Mouse (Mus musculus) urinary bladder, postnatal 4 days (tissue): ENCODE measurements around the gene Slfn8.
"Not testable (repeated sequence)": the region's sequence is repeated elsewhere in the genome, so short reads cannot be mapped to it uniquely, and the experiment has no call there.

ENCODE experiments used
- DNase-seq, 2 experiments: peaks; one replicate each; pipeline ENCODE4 v3.0.0; 2021 to 2022; ENCODE audit warnings: low spot score in 2 of 2

The Slfn8 gene

DNA sequence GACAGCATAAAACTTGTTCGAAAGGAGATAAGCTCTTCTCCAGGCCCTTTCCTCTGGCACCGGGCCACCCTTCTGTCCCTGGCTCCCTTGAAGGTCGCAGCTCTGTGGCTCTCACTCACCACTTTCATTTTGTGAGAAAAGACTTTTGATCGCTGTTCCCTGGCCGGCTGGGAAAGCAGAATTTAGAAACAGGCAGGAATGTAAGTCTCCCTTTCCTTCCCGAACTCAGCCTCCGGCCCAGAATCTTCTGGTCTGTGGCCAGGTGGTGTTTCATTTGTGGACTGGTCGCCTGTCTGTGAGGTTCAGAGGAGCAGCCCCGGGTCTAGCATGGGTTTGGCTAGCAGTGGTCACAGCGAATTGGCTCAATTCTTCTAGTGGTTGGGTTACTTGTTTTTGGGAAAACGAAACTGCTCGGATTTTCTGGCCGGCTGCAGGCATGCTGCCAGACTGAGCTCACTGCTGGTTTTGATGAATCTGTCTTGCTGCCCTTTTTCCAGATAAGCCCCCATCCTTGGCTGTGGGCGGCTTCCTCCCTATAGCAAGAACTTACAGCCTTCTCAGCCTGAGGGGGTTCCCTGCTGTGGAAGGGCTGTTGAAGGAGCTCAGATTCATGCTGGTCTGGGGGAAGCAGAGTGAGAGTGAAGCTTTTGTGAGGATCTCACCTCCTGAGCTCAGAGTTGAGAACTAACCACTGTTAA is 29.0 kb downstream of the Slfn8 start, which contains the start of gene Slfn9:
Slfn9 (minus strand) TSS at position 362 of the 698 bp plus-strand sequence.
- peak; percentile 35 to 64 for DNase-seq

DNA sequence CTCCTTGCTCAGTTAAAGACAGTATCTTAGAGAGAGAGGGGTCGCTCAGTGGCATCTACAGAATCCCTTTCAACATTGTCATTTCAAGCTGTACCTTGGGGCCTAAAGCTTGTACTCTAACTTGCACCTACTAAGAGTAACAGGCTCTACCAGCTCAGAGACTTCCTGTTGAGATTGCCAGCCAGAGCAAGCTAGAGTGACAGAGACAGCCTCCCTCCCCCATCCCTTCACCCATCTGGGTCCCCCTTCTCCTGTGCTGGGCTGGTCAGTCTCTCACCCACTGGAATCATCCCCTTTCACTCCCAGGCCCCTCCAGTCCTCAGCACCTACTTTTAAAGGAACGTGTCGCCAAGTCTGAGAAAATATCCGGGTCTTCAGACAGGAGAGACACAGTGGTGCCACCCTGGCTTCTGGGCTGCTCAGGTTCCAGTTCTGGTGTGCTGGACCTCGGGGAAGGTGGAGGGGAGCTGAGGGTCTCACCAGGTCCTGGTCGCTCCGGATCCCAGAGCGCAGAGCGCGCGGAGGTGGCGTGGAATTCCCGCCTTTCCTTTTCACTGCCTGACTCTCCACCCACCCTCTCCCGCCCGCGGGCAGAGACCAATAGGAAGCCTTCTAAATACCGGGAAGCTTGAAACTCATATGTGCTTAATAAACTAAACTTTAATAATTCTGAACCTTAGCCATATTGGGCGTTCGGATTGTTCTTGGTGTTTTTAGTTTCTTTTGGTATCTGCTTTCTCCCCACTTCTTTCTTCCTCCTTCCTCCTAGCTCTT is 29.8 kb downstream of the Slfn8 start:
- DNase-seq, result not testable (repeated sequence)

DNA sequence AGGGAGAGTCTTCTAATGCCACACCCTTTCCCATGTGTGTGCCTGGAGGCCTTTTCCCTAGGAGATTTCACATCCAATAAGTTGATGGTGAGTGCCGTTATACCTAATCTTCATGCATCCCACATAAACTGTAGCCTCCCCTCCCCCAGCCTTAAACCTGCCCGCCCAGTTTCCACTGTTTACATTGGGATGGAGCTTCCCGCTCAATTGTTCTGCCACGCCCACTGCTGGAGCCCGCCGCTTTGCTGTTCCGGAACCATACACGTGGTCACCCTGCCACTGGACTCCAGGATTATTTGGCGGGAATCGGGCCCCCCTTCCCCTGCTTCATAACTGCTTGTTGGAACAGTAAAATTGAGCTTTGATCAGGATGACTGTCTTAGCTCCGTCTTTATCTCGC is 31.3 kb downstream of the Slfn8 start:
- no peak for DNase-seq

DNA sequence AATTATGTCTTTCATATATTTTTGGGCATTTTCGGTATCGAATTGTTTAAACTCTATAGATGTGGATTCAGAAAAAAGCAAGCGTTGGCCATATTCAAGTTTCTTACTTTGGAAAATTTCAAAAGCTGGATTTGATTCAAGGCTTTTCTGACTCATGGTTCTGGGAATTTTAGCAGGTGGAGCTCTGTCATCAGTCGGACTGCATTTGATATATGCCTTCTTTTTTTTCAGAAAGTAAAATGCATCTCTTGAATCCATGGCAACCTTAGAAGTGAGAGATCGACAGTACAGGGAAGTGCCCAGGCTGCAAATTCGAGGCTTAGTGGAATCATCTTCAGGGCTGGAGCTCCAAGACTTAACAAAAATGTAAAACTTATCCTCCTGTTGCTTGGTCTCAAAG is 33.0 kb downstream of the Slfn8 start:
- no peak for DNase-seq

DNA sequence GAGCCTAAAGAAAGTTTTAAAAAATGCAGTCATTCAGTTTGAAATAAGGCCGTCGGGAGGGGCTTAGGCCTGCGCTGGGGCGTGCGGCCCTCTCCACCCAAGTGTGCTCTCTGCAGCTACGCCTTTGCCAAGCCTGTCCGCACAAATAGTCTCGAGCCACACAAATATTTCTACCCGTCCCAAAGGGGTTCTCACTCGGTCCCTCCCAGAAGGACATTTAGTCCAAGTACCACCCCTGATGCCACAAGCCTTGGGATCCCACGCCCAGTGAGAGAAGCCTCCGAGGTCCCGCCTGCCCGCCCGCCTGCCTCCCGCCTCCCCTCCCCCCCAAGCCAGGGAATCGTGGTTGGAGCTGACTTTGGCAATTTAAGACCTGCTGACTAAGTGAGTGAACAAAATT is 37.4 kb downstream of the Slfn8 start:
- DNase-seq, result no peak

DNA sequence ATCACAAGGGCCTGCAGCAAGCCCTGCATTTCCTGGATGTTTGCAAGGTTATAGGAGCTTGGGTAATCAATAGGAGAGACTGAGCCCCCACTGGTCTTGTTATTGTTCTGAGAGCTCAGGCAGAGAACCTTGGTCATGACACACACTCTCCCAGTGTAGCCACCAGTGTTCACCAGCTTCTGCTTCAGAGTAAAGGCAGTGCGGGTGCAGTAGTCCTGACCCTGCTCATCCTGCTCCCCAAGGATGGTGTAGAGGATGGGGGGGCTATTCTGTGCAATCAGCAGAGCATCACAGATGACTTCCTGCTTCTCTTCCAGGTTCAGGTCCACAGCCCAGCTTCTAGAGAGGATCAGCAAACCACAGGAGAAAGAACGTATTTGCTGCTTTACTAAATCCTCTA is 38.2 kb downstream of the Slfn8 start:
- not testable (repeated sequence) for DNase-seq

DNA sequence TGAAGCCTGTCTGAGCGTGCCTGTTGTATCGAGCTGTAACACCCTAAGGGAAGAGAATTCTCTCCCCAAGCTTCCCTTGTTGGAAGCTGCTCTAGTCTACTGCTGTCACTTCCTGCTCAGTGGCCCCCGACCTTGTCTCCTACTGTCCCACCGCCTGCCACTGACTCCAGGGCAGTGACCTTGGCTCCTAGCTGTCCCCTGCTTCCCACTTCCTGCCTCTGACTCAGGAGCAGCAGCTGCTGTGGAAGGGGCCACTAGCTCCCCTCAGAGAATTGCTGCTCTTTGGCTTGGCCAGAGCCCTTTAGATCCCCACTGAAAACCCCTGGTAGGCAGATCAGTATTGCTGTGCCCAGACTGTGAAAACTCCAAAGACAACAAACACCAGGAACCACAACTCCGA is 46.7 kb downstream of the Slfn8 start:
- DNase-seq, result no peak

DNA sequence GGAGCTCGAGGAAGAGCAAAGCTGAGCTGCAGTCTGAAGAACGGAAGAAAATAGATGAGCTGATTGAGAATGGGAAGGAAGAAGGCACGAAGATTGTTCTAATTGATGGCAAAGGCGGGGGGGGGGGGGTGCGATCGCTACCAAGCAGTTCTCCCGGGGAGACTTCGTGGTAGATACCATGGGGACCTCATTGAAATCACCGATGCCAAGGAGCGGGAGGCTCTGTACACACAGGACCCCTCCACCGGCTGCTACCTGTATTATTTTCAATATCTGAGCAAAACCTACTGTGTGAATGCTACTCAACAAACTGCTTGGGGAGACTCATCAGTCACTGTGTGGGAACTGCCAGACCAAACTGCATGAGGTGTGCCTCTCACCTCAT is 49.0 kb downstream of the Slfn8 start:
- DNase-seq, result no peak

DNA sequence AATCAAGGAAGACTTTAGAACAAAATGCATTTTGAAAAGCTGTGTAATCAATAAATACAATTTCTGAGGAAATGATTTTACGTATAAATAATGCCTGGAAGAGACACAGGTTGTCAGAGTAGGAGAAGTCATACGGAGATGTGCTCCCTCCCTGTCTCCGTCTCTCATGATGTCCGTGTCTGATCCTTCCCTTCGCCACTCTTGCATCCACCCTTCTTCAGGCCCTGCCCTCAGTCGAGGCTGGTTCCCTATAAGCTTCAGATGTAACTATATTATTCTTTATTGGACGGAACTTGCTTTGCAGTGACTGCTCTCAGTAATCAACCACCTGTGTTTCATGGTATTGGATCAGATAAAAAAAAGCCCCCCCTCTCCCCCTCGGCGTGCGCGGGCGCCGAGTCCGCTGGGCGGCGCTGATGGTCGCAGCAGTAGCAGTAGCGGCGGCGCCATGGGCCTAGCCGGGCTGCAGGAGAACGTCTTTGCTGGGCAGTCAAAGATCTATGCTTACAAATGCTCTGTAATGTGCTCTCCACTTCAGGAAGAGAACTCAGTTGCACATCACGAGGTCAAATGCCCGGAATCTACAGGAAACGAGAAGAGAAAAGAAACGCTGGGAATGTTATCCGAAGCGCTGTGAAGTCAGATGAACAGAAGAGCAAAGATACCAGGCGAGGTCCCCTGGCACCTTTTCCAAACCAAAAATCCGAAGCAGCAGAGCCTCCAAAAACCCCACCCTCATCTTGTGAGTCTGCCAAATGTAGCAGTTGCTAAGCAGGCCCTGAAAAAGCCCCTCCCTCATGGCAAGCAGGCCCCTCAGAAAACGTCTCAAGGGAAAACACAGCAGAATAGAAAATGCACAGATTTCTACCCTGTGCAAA is 49.7 kb downstream of the Slfn8 start:
- DNase-seq, result no peak

DNA sequence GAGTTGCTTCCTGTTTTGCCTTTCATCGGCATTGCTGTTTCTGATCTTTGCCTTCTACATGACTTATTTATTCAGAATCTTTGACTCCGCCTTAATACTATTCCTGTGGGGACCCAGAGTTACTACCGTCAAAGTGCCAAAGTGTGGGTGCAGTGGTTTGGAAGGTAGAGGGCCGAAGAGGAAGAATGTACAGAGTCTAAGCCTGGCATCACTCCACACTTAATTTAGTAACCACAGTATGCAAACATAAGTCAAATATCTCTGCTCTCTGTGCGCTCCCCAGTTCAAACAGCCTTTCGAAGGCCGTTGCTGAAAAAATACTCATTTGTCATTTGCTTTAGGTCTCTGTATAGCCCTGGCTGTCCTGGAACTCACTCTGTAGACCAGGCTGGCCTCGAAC is 58.4 kb downstream of the Slfn8 start:
- DNase-seq, result no peak

DNA sequence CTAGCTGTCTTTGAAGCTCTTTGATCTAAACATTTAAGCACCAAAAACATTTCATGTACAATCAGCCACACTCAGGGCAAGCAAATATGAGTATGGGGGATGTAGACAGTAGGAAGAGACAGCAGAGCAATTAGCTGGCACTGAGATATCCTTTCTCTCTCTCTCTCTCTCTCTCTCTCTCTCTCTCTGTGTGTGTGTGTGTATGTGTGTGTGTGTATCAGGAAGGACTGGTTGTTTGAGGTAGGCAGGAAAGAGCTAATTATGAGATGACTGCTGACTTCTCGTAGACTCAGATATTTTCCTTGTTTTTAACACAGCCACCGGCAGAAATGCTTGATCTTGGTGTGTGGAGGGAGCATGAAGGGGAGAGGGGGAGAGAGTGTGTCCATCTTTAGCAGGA is 58.9 kb downstream of the Slfn8 start:
- no peak for DNase-seq

DNA sequence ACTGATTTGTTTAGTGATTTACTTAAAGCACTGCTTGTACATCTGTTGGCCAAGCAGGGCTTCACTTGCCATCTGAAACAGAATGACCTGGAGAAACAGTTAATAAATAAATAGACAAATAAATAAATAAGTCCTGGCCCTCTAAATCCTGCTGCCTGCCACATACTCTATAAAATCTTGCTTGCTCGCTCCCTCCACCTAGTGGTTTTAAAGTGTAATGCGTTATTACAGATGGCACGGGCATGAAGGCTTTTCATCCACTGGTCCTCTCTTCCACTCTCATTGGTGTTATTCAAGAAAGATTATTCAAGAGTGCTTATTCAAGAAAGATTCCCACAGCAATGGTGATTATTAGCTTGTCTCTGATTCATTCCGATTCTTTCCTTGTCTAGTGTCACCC is 61.0 kb downstream of the Slfn8 start:
- DNase-seq, result no peak

DNA sequence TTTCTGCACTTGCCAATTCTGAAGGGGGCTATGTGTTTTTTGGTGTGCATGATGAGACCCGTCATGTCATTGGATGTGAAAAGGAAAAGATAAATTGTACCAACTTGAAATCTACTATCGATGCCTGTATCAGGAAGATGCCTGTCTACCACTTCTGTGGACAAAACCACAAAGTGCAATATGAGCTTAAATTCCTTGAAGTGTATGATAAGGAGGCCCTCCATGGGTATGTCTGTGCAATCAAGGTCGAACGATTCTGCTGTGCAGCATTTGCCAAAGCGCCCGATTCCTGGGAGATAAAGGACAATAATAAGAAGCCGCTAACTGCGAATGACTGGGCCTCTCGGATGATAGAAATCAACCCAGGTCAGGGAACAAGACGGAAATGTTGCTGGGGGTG is 63.7 kb downstream of the Slfn8 start:
- no peak for DNase-seq

DNA sequence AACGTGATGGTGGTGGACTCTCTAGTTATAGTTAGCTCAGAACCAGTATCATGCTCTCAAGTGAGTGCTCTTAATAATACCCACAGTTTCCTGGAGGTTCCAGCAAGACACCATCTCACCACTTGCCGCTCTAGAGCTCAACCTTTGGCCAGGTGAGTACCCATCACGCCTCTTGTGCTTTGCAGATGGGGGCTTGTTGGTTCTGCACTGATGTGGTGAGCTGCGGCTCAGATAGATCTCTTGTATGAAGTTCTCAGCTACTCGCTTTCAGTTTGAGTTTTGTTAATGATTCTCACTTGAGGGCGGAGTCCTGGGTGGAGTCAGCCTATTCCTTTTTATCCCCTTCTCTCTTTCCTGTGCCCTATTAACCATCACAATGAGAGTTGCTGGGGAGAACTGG is 66.0 kb downstream of the Slfn8 start:
- DNase-seq, result no peak

DNA sequence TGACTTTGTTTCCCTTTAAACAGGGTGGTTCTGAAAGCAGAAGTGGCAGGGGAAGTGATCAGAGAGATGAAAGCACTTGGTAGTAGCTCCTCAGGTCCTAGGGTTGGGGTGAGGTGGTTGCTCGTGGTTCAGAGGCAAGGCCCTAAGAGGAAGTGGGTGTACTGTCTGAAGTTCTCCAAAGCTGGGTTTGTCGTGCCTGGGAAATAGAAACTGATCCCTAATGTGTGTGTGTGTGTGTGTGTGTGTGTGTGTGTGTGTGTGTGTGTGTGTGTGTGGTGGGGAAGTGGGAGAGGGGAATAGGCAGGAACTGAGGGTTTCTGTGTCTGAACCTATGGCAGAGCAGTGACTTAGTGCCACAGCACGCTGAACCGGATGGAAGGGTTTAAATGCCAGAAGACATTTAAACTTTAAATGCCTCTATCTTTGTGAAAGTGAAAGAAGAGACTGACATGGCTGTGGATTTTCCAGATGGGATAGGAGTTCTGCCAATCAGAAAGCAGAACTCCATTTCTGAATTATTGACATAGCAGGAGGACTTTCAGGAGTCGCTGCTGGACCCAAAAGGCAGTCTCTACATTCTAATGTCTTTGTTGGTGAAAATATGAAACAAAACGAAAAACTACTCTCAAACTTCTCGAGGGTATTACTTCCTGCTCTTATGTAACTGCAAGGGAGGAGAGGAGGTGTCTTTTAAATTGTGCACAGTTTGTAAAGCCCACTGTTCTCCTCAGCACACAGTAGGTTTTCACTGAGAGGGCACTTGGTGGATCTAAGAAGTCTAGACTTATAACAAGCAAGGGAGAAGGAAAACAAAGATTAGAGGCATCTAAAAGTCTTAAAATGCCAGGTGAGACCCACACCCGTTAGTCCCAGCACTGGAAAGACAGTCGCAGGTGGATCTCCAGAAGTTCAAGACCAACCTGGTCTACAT is 67.7 kb downstream of the Slfn8 start:
- no peak for DNase-seq
